Mouse (Mus musculus) myocyte (in vitro differentiated cells): ENCODE measurements around the gene Elovl6.

Experiments used
- MYOD1 ChIP-seq, 3 experiments: IDR thresholded peaks; one replicate each; pipeline ENCODE4 v1.6.1; 2011; ENCODE audit warnings: control low read depth in 2 of 3, low read depth in 2 of 3, mild to moderate bottlenecking in 2 of 3, moderate library complexity in 1 of 3; ENCODE audit not compliant: insufficient read length in 2 of 3, control insufficient read depth in 1 of 3
- POLR2A ChIP-seq: IDR thresholded peaks from one replicate; pipeline ENCODE4 v1.6.1; 2011; ENCODE audit warnings: low read depth, mild to moderate bottlenecking, control low read depth, moderate library complexity; ENCODE audit not compliant: insufficient read length
- POLR2AphosphoS2 ChIP-seq: IDR thresholded peaks from one replicate; pipeline ENCODE4 v1.6.1; 2011; ENCODE audit warnings: low read depth, control low read depth; ENCODE audit not compliant: insufficient read length

GRCm38 (mm10) chr3:129605934-129606333 lies 73.8 kb downstream of the Elovl6 start:
- TF ChIP-seq POLR2A = no peak
- no peak for TF ChIP-seq MYOD1 (IDR thresholded peaks at IDR 0.05; ENCODE audit: control insufficient read depth in 1 of 3, insufficient read length in 2 of 3, low read depth in 2 of 3)
- TF ChIP-seq POLR2AphosphoS2 = no peak
